Comparison of ENCODE assay signal across 8 mouse cellular contexts in genomic region chr11:52314102-52314793, GRCm38 (mm10). TPM values are rescaled to one million over a fixed set of nuclear protein-coding genes. Genes with fewer than 3 reads are reported as not detected.
A peak's percentile ranks its signal among the peaks of the same experiment; 100 is the strongest.
DNase-seq lines count a peak whose midpoint lies in the region; ATAC-seq lines count a peak whose summit lies in the region.

No protein-coding gene starts in this region.

- no peaks in the 10 kb centered on the region for H3K36me3 ChIP-seq in heart, embryonic 14.5 days (ENCODE audit: control insufficient read depth, insufficient read depth, low read length)
- H3K36me3 ChIP-seq in intestine, embryonic 15.5 days = no peaks in the 10 kb centered on the region

- ATAC-seq in heart, embryonic 14.5 days (ENCODE audit: insufficient number of reproducible peaks, insufficient read depth, low FRiP score, low read depth) = no peak
- no peak for ATAC-seq in intestine, embryonic 15.5 days
- ATAC-seq in erythroblast, adult 5-6 weeks (replicated peaks; ENCODE audit: low FRiP score, poor library complexity, severe bottlenecking) = no peak

- WGBS in heart, embryonic 14.5 days = 13% methylated on average over 26 of the region's 26 CpGs
- 19% methylated on average over 26 of the region's 26 CpGs for WGBS in intestine, embryonic 15.5 days

- H3K4me1 ChIP-seq in heart, embryonic 14.5 days (ENCODE audit: control insufficient read depth in 2 of 2, insufficient read depth in 2 of 2, low read length in 2 of 2) = peaks cover 0 to 5% of the 10 kb centered on the region in 2 experiments; a peak in 1 of 4 replicates
- 0 out of 2 replicates have a peak, but pooled peaks cover 3% of the 10 kb centered on the region for H3K4me1 ChIP-seq in intestine, embryonic 15.5 days (replicated peaks)

- peak overlapping the region; percentile 38; the same call in 1 of the 2 replicates for H3K9ac ChIP-seq in heart, embryonic 14.5 days (ENCODE audit: low read length)
- H3K9ac ChIP-seq in intestine, embryonic 15.5 days = no peak overlapping the region

- peaks cover 7% of the 10 kb centered on the region for H3K27me3 ChIP-seq in heart, embryonic 14.5 days (ENCODE audit: control insufficient read depth, insufficient read depth, low read length)
- H3K27me3 ChIP-seq in intestine, embryonic 15.5 days (replicated peaks) = no peaks in the 10 kb centered on the region

- no peak overlapping the region for H3K4me3 ChIP-seq in heart, embryonic 14.5 days (ENCODE audit: control insufficient read depth in 1 of 2, insufficient read depth in 1 of 2, low read depth in 1 of 2, low read length in 2 of 2)
- no peak overlapping the region for H3K4me3 ChIP-seq in intestine, embryonic 15.5 days (replicated peaks)

- H3K4me2 ChIP-seq in heart, embryonic 14.5 days (ENCODE audit: low read length) = peak overlapping the region; percentile 37
- peak overlapping the region; percentile 28; the same call in 1 of the 2 replicates for H3K4me2 ChIP-seq in intestine, embryonic 15.5 days (replicated peaks)

- intact Hi-C loops in heart, postnatal 36 days (cut with DNase I) = no loop called here

- H3K9me3 ChIP-seq in heart, embryonic 14.5 days (ENCODE audit: control insufficient read depth, low read length) = no peaks in the 10 kb centered on the region
- H3K9me3 ChIP-seq in intestine, embryonic 15.5 days = no peaks in the 10 kb centered on the region

- no peak overlapping the region for H3K27ac ChIP-seq in heart, embryonic 14.5 days (replicated peaks in 1 of 2; ENCODE audit: control insufficient read depth in 1 of 2, insufficient read depth in 1 of 2, low read depth in 2 of 2, low read length in 2 of 2)
- H3K27ac ChIP-seq in intestine, embryonic 15.5 days = no peak overlapping the region

- no peak for DNase-seq in heart, postnatal 36 days
- DNase-seq in R1 (ENCODE audit: low read depth, low spot score) = peak; percentile 80
- peak; percentile 97 for DNase-seq in naive thymus-derived CD4-positive, alpha-beta T cell, adult 2 months (ENCODE audit: low read depth)
- DNase-seq in adrenal gland, adult 18-20 months (ENCODE audit: low spot score in 2 of 2) = no peak
- DNase-seq in cerebellum, adult 8-10 months = no peak

RNA-seq across cellular contexts. Expression of gene Tcf7, which starts 31.4 kb away (rescaled TPM):
- polyA plus RNA-seq in heart, embryonic 14.5 days (2014; fragmentation: Nextera tagmentation; extraction: Ambion mirVana) = 2.2 and 2.5 TPM in 2 replicates
- total RNA-seq in heart, postnatal 36 days (2021) = 1 to 10 TPM in 1 of 2 experiments, under 1 TPM in 1; 0.65 to 1.2 TPM
- polyA plus RNA-seq in intestine, embryonic 15.5 days (2015; fragmentation: Nextera tagmentation; extraction: Ambion mirVana) = 6.9 and 8.2 TPM in 2 replicates
- 1.7 and 1.9 TPM in 2 replicates for total RNA-seq in erythroblast, adult 5-6 weeks (2015; ENCODE audit: low replicate concordance)
- 0.28 and 0.68 TPM in 2 replicates for total RNA-seq in erythroblast, adult 5-6 weeks (2017; ENCODE audit: low replicate concordance)
- 10 to 100 TPM; 35.1 to 46.9 TPM for total RNA-seq in adrenal gland, adult 18-20 months (2021)

RNA-seq across cellular contexts. Expression of gene Vdac1, which starts 46.4 kb away (rescaled TPM):
- polyA plus RNA-seq in heart, embryonic 14.5 days (2014; fragmentation: Nextera tagmentation; extraction: Ambion mirVana) = 409 and 422 TPM in 2 replicates
- 1,000 to 10,000 TPM; 1,074 to 1,088 TPM for total RNA-seq in heart, postnatal 36 days (2021)
- polyA plus RNA-seq in intestine, embryonic 15.5 days (2015; fragmentation: Nextera tagmentation; extraction: Ambion mirVana) = 287 and 295 TPM in 2 replicates
- 32.9 and 36.4 TPM in 2 replicates for total RNA-seq in erythroblast, adult 5-6 weeks (2015; ENCODE audit: low replicate concordance)
- total RNA-seq in erythroblast, adult 5-6 weeks (2017; ENCODE audit: low replicate concordance) = 34.0 and 51.9 TPM in 2 replicates
- 100 to 1,000 TPM; 374 to 415 TPM for total RNA-seq in adrenal gland, adult 18-20 months (2021)

Comparison
In these comparisons a context has a peak if more than half of its experiments do, and no peak if none do; other contexts are left out.
1. DNase-seq: peak in R1 (single experiment) and naive thymus-derived CD4-positive, alpha-beta T cell, adult 2 months (single experiment); none in heart, postnatal 36 days (0 of 2), adrenal gland, adult 18-20 months (0 of 2) and cerebellum, adult 8-10 months (single experiment).
2. RNA of gene Tcf7, which starts 31.4 kb away (total RNA-seq): 35.1 to 46.9 TPM in adrenal gland, adult 18-20 months; 0.28 to 1.9 TPM in erythroblast, adult 5-6 weeks and 0.65 to 1.2 TPM in heart, postnatal 36 days; every median in the first group is over 10 times any median in the second.
3. RNA of gene Vdac1, which starts 46.4 kb away (total RNA-seq): 1,074 to 1,088 TPM in heart, postnatal 36 days and 374 to 415 TPM in adrenal gland, adult 18-20 months; 32.9 to 51.9 TPM in erythroblast, adult 5-6 weeks; every median in the first group is over 4 times any median in the second.